Mouse (Mus musculus) ES-E14 (cell line): ENCODE results near the gene Ms4a8a.
"Not testable (repeated sequence)": the region's sequence is repeated elsewhere in the genome, so short reads cannot be mapped to it uniquely, and the experiment has no call there.

ENCODE experiments used
- CHD2 ChIP-seq: IDR thresholded peaks from 2 replicates; pipeline ENCODE4 v1.6.1; 2014; ENCODE audit warnings: mild to moderate bottlenecking, low read depth, low read length, inconsistent platforms
- HCFC1 ChIP-seq: IDR thresholded peaks from 2 replicates; pipeline ENCODE4 v1.6.1; 2012; ENCODE audit warnings: low read length, inconsistent platforms, borderline replicate concordance; ENCODE audit not compliant: insufficient read depth
- MAFK ChIP-seq: IDR thresholded peaks from 2 replicates; pipeline ENCODE4 v1.6.1; 2014; ENCODE audit warnings: mild to moderate bottlenecking, low read depth, low read length, inconsistent platforms; ENCODE audit not compliant: insufficient read depth
- ZC3H11A ChIP-seq: IDR thresholded peaks from 2 replicates; pipeline ENCODE4 v1.6.1; 2012; ENCODE audit warnings: low read depth, mild to moderate bottlenecking, inconsistent platforms, low read length, borderline replicate concordance
- ZNF384 ChIP-seq: IDR thresholded peaks from 2 replicates; pipeline ENCODE4 v1.6.1; 2012; ENCODE audit warnings: low read depth, low read length, inconsistent platforms

GRCm38 (mm10) chr19:11121016-11121420, 40.1 kb upstream of the Ms4a8a start:
- TF ChIP-seq CHD2, ZC3H11A, HCFC1, ZNF384, MAFK: not testable (repeated sequence)
